Mouse (Mus musculus) kidney, adult 11 months (tissue): ENCODE data around the gene Plekhg4.

Source experiments
- DNase-seq: peaks from one replicate; pipeline ENCODE4 v3.0.0; 2022

The Plekhg4 gene

GRCm38 (mm10) chr8:105373032-105373431 is at the start of gene Plekhg4:
Gene Plekhg4, plus strand, starts transcription at chr8:105373274.
- no peak for DNase-seq

- no peak for DNase-seq
Observed at GRCm38 (mm10) chr8:105325641-105326093, 47.4 kb upstream of the Plekhg4 start.

GRCm38 (mm10) chr8:105326141-105326672 is 46.9 kb upstream of the Plekhg4 start, which contains the start of the genes Lrrc29 and Tmem208:
Gene Lrrc29, minus strand, starts transcription at chr8:105326278.
Gene Tmem208, plus strand, starts transcription at chr8:105326354.
- peak; percentile 95 for DNase-seq

GRCm38 (mm10) chr8:105326968-105327367 is 46.1 kb upstream of the Plekhg4 start:
- no peak for DNase-seq

- DNase-seq, result no peak
Observed at GRCm38 (mm10) chr8:105330325-105330724, 42.7 kb upstream of the Plekhg4 start.

- DNase-seq, result no peak
Observed at GRCm38 (mm10) chr8:105331469-105331868, 41.6 kb upstream of the Plekhg4 start.

- no peak for DNase-seq
Observed at GRCm38 (mm10) chr8:105331931-105332330, 41.1 kb upstream of the Plekhg4 start.

- DNase-seq, result no peak
Observed at GRCm38 (mm10) chr8:105332523-105332922, 40.6 kb upstream of the Plekhg4 start.

GRCm38 (mm10) chr8:105336373-105337130 is 36.5 kb upstream of the Plekhg4 start:
- no peak for DNase-seq

GRCm38 (mm10) chr8:105338992-105339391 is 34.1 kb upstream of the Plekhg4 start:
- no peak for DNase-seq

- DNase-seq, result no peak
Observed at GRCm38 (mm10) chr8:105339886-105340635, 33.0 kb upstream of the Plekhg4 start.

GRCm38 (mm10) chr8:105341399-105341798 is 31.7 kb upstream of the Plekhg4 start:
- DNase-seq, result no peak

GRCm38 (mm10) chr8:105342768-105343167 is 30.3 kb upstream of the Plekhg4 start:
- DNase-seq, result no peak

GRCm38 (mm10) chr8:105343791-105344574 is 29.1 kb upstream of the Plekhg4 start:
- DNase-seq, result no peak

- DNase-seq, result no peak
Observed at GRCm38 (mm10) chr8:105345061-105345975, 27.8 kb upstream of the Plekhg4 start.

- peak; percentile 79 for DNase-seq
Observed at GRCm38 (mm10) chr8:105346611-105347427, 26.3 kb upstream of the Plekhg4 start.

- DNase-seq, result peak; percentile 97
Observed at GRCm38 (mm10) chr8:105347428-105348221, 25.4 kb upstream of the Plekhg4 start, which contains the start of gene Fhod1. Gene Fhod1, minus strand, starts transcription at chr8:105347953.

- DNase-seq, result no peak
Observed at GRCm38 (mm10) chr8:105348450-105349095, 24.5 kb upstream of the Plekhg4 start, which contains the start of gene Slc9a5. Gene Slc9a5, plus strand, starts transcription at chr8:105348843.
